10 mouse cellular contexts compared by ENCODE assay signal in genomic region chr17:48932406-48932906, GRCm38 (mm10). TPM values are rescaled to one million over a fixed set of nuclear protein-coding genes. Genes with fewer than 3 reads are reported as not detected.
DNase-seq lines count a peak whose midpoint lies in the region; ATAC-seq and TF ChIP-seq lines count a peak whose summit lies in the region.
"Had no signal": no experiment of that assay in that cellular context is flagged by ENCODE, and none has a peak within 500 bp of the region (broad histone marks: within the 10 kb centered on the region; RNA-seq: fewer than 3 reads in every experiment).

No protein-coding gene starts in this region.

- no peaks in the 10 kb centered on the region for H3K4me1 ChIP-seq in intestine, postnatal 0 days (replicated peaks; ENCODE audit: control insufficient read depth, insufficient read depth, low read length)
- H3K4me1 ChIP-seq in midbrain, embryonic 16.5 days (ENCODE audit: control insufficient read depth, insufficient read depth, low read length), result peaks cover 28% of the 10 kb centered on the region
- H3K4me1 ChIP-seq: liver, embryonic 15.5 days had no signal

- no peak for ATAC-seq in intestine, postnatal 0 days
- ATAC-seq in midbrain, embryonic 16.5 days, result peak; percentile 12; the same call in 1 of the 2 replicates
- ATAC-seq in granulocyte monocyte progenitor cell, adult 5-6 weeks (replicated peaks; ENCODE audit: poor library complexity, severe bottlenecking), result no peak

- TF ChIP-seq CTCF in intestine, postnatal 0 days (IDR thresholded peaks at IDR 0.05; ENCODE audit: low read depth), result no peak

- no peak overlapping the region for H3K27ac ChIP-seq in intestine, postnatal 0 days (ENCODE audit: low read depth, low read length)
- H3K27ac ChIP-seq in midbrain, embryonic 16.5 days (ENCODE audit: low read length), result peak overlapping the region; percentile 83
- H3K27ac ChIP-seq: liver, embryonic 15.5 days had no signal

- H3K27me3 ChIP-seq in intestine, postnatal 0 days (replicated peaks; ENCODE audit: control insufficient read depth, insufficient read depth, low read length), result peaks cover 36% of the 10 kb centered on the region
- H3K27me3 ChIP-seq in midbrain, embryonic 16.5 days (ENCODE audit: control insufficient read depth, insufficient read depth, low read depth, low read length), result no peaks in the 10 kb centered on the region

- H3K4me3 ChIP-seq in intestine, postnatal 0 days (ENCODE audit: low read depth, low read length), result peak overlapping the region; percentile 42
- peak overlapping the region; percentile 68 for H3K4me3 ChIP-seq in midbrain, embryonic 16.5 days (ENCODE audit: low read depth, low read length)

- DNase-seq in cerebellum, postnatal 10 days, result peak; percentile 67 to 72
- no peak for DNase-seq in cerebellum, adult 11-12 months
- peak; percentile 48 for DNase-seq in testis, postnatal 10 days (ENCODE audit: low spot score)
- DNase-seq in testis, postnatal 14 days (ENCODE audit: low spot score), result no peak
- no peak for DNase-seq in urinary bladder, postnatal 36 days (ENCODE audit: low spot score in 2 of 2)

- H3K36me3 ChIP-seq in intestine, postnatal 0 days (ENCODE audit: control insufficient read depth, insufficient read depth), result no peaks in the 10 kb centered on the region
- no peaks in the 10 kb centered on the region for H3K36me3 ChIP-seq in midbrain, embryonic 16.5 days (ENCODE audit: control insufficient read depth, insufficient read depth, low read length)
- H3K36me3 ChIP-seq: liver, embryonic 15.5 days had no signal

- peak overlapping the region; percentile 84 for H3K4me2 ChIP-seq in intestine, postnatal 0 days (replicated peaks; ENCODE audit: low read depth)
- H3K4me2 ChIP-seq in midbrain, embryonic 16.5 days (ENCODE audit: low read length), result peak overlapping the region; percentile 72

- no peaks in the 10 kb centered on the region for H3K9me3 ChIP-seq in intestine, postnatal 0 days (ENCODE audit: control insufficient read depth)
- no peaks in the 10 kb centered on the region for H3K9me3 ChIP-seq in midbrain, embryonic 16.5 days (replicated peaks; ENCODE audit: control insufficient read depth, low read length, poor library complexity, severe bottlenecking)
- H3K9me3 ChIP-seq: liver, embryonic 15.5 days had no signal

- H3K9ac ChIP-seq in intestine, postnatal 0 days (ENCODE audit: low read depth, low read length), result no peak overlapping the region
- peak overlapping the region; percentile 86 for H3K9ac ChIP-seq in midbrain, embryonic 16.5 days (ENCODE audit: low read depth, low read length)
- H3K9ac ChIP-seq: liver, embryonic 15.5 days had no signal

- under 1% methylated on average over 26 of the region's 26 CpGs for WGBS in intestine, postnatal 0 days
- WGBS in midbrain, embryonic 16.5 days, result under 1% methylated on average over 26 of the region's 26 CpGs

RNA-seq across cellular contexts. Expression of gene Lrfn2, which starts 0.3 kb away (rescaled TPM):
- 0.20 and 0.29 TPM in 2 replicates for polyA plus RNA-seq in intestine, postnatal 0 days (2015; fragmentation: Nextera tagmentation; extraction: Ambion mirVana)
- 13.3 and 14.7 TPM in 2 replicates for polyA plus RNA-seq in midbrain, embryonic 16.5 days (2015; fragmentation: Nextera tagmentation; extraction: Ambion mirVana)
- total RNA-seq in granulocyte monocyte progenitor cell, adult 5-6 weeks (2014; fragmentation: Nextera tagmentation), result not detected in 2 replicates
- not detected in 2 replicates for total RNA-seq in granulocyte monocyte progenitor cell, adult 5-6 weeks (2017)
- total RNA-seq: common myeloid progenitor, adult 5-6 weeks had no signal
- polyA plus RNA-seq: liver, embryonic 15.5 days had no signal

Comparison
In these comparisons a context has a peak if more than half of its experiments do, and no peak if none do; other contexts are left out.
1. DNase-seq: peak in cerebellum, postnatal 10 days (2 of 2) and testis, postnatal 10 days (single experiment); none in cerebellum, adult 11-12 months (single experiment), testis, postnatal 14 days (single experiment) and urinary bladder, postnatal 36 days (0 of 2).
2. RNA of gene Lrfn2, which starts 0.3 kb away (polyA plus RNA-seq): 13.3 to 14.7 TPM in midbrain, embryonic 16.5 days; 0.20 to 0.29 TPM in intestine, postnatal 0 days; every median in the first group is over 10 times any median in the second.